Mouse (Mus musculus) T-helper 1 cell (primary cell): ENCODE data around the gene Dnajb4.
"Not testable (repeated sequence)": the region's sequence is repeated elsewhere in the genome, so short reads cannot be mapped to it uniquely, and the experiment has no call there.

Experiments
- in situ Hi-C: fragments of 300-600 bp; cut with MboI, MseI; formaldehyde crosslinking; loops from one replicate; pipeline ENCODE4 v1.15.1; 2025; ENCODE audit warnings: high pct_unique_total_duplicates

Gene Dnajb4

DNA sequence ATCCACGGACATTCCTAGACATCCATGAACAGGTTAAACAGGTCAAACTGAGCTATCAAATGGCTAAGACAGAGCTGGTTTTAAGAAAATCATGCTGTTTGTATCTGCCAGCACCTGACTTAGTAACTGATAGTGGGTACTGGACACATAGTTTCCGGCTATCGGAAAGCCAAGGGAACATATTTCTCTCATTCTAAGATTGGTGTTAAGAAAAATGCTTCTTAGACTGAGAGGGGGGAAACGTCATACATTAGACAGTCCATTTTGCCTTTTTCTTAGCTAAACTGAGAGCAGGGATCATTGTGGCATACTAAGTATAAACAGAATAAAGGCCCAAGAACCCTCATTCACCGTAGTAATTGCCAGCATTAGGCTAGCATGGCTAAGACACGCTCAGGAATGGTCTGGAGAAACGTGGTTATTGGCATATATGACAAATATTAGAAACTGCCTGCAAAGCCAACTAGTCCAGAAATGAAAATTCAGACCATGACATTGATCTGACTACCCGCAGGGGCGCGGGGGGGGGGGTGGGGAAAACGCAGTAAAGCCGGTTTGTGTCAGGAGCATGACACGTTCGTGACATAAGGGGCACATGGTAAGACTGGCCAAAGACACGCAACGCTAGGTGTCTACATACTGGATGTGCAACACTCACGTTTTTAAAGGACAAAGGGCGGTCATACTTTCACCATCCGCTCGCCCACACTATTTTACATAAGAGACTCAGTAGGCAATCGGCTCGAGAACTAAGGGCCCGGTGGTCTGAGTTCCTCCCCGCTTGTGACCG lies 730 bp downstream of the Dnajb4 start:
- in situ Hi-C loops, result no loop called here

DNA sequence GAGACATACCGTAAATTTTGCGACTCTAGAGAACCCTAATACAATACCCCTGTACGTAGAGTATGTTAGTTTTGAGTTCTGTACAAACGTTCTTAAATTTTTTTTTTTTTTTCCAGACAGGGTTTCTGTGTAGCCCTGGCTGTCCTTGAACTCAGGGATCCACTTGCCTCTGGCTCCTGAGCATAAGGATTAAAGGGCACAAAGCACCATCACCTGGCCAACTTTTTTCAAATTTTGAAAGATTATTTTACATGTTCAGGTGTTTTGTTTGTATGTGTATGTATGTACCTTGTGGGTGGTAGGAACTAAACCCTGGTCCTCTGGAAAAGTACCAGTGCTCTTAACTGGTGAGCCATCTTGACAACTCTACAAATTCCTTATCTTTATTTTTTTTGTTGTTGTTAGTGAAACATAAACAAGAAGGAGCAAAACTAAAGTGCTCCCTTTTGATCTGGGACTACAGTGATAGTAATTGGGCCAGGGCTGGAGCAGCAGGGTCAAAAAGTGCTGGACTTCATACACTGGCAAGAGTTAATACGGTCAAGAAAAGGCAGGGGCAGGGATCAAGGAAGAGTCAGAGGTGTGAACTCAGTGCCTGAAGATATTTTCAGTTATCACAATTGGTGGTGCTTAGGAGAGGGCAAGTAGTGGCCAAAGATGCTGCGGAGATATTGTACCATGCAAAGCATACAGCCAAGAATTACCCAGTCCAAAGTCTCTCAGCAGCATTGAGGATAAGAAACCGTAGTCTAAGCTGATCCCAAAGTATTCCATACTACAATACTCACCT lies 1.8 kb downstream of the Dnajb4 start:
- in situ Hi-C loops, result no loop called here

DNA sequence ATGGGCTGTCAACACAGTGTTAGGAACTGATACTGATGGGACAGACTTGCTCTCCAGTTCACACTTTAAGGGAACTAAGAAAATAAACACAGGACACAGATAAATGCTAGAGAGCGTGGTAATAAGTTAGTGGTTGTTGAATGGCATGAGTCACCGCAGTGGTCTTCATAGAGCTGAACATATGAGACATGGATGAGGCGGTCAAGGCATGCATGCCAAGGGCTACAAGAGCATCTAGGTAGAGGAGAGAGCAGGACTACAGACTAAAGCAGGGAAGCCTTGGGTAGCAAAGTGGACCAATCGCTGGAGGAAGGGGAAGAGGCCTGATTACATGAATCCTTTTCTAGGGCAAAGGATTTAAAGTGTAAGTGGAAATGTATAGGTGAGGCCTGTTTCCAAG lies 2.9 kb downstream of the Dnajb4 start:
- in situ Hi-C loops, result no loop called here

DNA sequence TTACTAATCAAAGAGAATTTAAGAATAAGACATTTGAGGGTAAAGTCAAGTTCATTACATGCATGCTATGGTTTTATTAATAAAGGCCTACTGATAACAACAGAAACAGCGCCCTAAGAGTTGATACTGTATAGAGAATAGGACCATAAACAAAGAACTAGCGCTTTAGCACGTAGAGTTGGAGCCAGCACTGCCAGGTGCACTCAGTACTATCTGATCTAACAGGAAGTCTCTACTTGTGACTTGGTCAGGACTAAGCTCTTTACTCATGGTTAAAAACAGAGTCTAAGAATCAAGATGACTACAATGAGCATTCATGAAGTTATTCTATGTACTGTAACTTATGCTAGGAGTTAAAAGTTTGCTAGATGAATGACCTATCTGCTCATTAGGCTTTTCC lies 5.5 kb downstream of the Dnajb4 start:
- in situ Hi-C loops, result no loop called here

DNA sequence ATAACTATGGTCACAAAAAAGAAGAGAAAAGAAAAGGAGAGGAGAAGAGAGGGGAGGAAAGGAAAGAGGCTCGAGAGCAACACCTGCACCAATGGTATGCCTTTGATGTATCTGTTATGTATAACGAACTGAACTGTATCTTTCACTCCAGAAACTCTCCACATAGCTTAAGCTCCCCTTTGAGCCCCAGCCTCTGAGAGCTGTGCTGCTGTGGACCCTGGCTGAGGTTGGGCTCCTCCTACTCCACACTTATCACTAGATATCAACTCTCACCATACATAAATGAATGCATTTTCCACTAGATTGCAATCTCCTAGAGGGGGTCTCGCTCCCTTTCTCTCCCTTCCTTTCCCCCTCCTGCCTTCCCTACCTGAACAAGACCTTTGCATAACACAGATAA lies 6.1 kb downstream of the Dnajb4 start:
- in situ Hi-C loops, result no loop called here

DNA sequence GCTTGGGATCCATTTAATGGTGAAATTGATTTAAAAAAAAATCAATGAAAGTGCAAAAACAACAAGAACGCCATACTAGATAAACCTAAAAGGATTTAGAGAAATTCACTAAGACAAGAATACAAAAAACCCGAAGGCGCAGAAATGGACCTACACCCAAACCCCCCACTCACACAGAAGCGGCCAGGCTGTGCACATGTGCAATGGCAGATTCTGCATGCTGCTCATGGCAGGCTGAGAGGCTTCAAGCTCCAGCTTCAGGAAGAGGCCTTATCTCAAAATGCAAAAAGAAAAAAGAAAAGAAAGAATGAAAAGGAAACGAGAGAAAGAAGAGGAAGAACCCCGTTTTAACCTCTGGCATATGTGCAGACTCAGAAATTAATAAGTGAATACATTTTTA lies 6.7 kb downstream of the Dnajb4 start:
- in situ Hi-C loops, result no loop called here

DNA sequence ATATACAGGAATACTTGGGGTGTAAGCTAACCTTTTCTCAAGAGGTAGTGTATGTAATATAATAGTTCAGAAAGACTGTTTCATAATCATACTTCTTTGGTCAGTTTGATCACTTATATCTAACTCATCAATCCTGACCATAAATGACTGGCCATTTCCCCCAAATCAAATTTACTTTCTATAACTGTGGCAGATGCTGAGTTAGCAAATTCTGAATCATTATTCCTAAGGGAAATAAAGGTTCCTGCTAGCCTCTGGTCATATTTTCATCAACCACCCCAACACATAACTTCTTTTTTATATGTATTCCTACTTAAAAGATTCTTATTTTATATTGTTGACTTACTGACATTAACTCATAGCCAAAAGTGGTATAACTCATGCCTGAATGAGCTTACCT lies 7.2 kb downstream of the Dnajb4 start:
- in situ Hi-C loops, result no loop called here

DNA sequence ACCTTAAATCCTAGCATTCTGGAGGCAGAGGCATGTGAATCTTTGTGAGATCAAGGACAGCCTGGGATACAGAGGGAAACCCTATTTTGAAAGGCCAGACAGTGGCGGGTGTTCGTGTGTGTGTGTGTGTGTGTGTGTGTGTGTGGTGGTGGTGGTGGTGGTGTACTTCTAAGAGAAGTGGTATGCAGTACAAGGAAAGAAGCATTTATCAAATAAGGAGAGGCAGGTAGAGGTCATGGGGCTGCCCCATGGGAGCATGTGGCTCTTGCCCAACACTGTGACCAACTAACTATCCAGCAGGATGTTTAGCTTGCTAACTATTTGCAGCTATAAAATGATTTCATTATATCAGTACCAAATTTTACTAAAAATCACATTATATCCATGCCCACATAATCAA lies 8.5 kb downstream of the Dnajb4 start:
- in situ Hi-C loops, result no loop called here

DNA sequence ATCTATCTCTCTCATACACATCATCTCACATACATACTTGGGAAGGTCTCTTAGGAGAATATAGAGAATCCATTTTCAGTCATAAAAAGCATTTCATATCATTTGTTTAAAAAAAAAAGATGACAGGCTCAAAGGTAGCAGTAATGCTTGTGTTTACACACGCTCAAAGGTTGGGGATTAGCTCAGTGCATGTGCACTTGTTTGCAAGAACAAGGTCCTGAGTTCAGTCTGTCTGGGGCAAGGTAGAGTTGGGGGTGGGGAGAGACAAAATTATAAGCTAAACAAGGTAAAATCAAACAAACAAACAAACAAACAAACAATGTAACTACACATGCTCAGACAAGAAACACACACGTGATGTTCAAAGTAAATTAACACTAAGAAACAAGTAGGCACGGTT lies 8.9 kb downstream of the Dnajb4 start:
- in situ Hi-C loops, result no loop called here

DNA sequence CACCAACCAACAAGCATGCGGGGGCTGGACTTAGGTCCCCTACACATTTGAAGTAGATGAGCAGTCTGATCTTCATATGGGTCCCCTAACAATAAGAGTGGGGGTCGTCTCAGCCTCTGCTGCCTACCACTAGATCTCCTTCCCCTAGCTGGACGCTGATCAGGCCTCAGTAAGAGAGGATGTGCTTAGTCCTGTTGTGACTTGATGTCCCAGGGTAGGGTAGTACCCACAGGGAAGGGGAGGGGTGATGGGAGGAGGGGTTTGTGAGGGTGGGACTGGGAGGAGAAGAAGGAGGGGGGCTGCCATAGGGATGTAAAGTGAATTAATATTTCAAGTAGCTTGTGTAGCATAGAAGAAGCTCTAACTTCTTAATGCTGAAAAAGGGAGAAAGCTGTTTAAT lies 11.0 kb downstream of the Dnajb4 start:
- in situ Hi-C loops, result no loop called here

DNA sequence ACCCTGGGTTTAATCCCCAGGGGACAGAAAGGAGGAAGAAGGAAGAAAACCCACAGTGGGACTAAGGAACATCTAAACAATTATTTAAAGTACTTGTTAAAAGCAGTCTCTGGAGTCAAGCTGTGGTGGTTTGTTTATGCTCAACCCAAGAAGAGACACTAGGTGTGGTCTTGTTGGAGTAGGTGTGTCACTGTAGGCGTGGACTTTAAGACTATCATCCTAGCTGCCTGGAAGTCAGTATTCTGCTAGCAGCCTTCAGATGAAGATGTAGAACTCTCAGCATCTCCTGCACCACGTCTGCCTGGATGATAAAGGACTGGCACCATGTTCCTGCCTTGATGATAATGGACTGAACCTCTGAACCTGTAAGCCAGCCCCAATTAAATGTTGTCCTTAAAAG lies 12.9 kb downstream of the Dnajb4 start:
- in situ Hi-C loops, result not testable (repeated sequence)

DNA sequence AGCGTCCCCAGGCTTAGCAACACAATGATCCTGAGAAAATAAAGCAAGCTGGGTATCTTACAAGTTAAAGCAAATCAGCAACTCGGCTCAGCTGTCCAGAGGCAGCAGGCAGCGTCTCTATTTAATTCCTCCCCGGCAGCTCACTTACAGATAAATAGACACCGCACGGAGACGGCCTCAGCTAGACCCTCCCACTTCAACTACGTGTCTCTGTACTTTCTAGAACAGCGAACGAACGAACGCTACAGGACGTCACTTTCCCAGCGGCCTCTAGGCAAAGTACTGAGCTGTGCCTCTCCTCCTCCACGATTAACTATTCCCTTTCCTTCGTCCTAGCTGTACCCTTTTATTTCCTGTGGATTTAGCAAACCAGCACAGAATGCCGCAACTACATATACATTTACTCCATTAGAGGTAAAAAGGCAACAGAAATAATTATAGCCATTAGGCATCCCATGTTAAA lies 16.4 kb downstream of the Dnajb4 start:
- in situ Hi-C loops, result no loop called here

DNA sequence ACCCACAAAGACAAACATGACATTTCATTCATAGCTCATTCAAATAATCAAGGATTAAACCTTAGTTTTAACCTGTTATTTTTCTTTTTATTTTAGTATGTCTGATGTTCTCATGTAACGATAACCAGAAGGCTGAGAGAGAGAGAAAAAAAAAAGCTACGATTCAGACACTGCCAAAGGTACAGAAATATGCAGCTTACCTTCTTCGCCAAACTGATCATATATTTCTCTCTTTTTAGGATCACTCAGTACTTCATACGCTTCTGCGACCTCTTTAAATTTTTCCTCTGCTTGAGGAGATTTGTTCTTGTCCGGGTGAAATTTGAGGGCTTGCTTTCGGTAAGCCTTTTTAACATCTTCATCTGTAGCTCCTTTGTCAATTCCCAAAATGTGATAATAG lies 16.9 kb downstream of the Dnajb4 start:
- in situ Hi-C loops, result no loop called here

DNA sequence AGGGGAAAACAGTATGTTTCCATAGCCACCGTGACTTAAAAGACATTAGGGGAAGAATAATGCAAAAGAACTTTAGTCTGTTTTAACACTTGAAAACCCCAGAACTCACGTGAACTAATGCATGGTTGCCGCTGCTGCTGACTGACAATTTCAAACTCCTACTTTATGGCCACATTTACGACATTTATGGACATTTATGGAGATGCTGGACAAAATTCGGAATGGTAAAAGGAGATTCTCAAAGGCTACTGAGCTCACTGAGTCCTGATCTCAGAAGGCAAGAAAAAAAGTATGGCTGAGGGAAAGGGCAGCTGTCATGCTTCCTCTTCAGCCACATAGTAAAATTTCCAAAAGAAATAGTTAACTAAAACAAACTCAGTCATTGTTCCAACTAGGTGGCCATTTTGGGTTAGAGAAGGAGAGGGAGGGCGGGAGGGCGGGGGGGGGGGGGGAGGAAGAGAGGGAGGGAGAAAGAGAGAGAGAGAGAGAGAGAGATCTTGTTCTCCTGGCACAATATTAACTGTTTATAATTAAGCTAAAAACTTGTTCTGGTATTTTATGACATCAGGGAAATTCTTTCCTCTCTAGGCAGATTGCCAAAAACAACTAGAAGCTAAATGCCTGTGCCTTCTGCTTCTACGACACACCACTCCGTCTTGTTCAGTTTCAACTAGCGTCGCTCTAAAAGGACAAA lies 17.7 kb downstream of the Dnajb4 start:
- in situ Hi-C loops, result no loop called here

DNA sequence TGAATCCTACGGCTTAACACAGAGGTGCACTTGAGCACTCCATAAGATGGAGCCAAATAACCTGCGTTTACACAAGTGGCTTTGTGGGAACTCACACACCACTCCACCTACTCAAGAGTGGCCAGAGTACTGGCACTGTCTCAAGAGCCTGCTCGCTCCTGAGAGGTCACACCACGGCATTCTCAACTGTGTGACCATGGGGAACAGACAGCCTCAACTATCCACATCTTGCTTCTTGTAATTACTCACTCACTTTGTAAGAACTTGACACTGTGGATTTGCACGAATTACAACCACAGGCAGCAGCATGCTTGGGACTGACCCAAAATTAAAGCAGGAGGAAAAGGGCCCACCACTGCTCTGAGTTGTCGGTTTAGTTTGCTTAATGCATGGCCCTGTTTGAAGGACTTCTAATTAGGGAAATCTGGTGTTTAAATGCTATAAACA lies 18.3 kb downstream of the Dnajb4 start:
- in situ Hi-C loops, result no loop called here

DNA sequence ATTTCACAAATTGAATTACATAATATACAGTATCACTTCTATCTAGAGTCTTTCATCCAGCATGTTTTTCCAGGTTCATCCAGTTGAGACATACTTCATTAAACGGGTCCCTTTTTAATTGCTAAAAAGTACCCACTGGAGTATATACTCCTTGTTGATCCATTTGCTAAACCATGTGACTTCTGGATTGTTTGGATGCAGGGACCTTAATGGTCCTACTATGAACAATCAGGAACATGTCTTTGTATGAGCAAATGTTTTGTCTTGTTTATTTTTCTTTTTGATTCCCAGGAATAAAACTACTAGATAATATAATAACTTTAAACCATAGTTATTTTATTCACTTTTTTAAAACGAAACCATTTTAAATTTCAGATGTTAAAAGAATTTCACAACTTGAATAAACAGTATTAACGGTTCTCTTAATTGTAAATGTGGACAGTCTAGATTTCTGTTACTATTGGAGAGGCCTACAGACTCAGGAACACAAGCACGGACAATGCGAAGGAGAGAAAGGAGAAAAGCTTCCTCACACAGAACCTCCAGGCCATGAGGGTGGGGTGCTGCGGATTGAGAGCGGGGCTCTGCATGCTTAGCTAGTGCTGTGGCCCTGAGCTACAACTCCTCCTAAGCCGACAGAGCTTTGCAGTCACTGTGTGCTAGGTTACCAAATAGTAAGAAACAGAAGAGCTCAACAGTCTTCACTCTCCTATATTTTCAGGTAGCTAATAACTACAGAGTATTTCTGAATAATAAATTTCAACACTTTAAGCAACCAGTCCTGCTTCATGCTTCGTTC lies 19.2 kb downstream of the Dnajb4 start:
- in situ Hi-C loops, result no loop called here

DNA sequence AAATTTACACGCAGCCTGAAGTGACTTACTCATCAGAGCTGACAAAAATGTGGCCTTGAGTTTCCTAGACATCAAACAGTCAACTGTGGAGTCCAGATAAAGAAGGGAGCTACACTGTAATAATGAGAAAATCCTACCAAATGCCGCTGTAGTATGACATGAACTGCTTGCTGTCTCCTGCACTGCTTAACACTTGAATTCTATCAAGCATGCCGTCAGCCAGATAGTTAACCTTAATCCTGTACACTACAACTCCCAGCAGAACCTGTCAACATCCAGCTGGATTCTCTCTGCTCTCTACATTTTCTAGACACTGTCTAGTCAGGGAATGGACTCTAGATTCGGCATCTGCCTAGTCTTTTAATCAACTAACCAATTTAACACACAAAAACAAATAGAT lies 20.8 kb downstream of the Dnajb4 start:
- in situ Hi-C loops, result no loop called here

DNA sequence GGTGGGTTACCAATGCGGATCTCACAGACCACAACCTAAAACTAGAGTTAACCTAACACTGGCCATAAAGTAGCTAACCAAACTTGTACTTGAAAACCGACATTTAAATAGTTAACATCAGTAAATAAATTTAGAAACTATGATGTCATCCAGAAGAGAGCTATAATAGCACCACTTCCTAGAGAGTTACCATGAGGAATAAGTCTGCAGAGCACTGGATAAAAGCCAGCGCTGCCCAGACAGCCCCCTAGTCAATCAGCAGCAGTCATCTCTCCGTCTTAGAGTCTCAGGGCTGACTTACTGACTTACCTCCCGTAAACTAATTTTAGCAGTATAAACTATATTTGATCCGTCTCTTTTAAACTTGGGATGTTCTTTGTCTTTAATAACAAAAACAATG lies 24.0 kb downstream of the Dnajb4 start:
- in situ Hi-C loops, result no loop called here

DNA sequence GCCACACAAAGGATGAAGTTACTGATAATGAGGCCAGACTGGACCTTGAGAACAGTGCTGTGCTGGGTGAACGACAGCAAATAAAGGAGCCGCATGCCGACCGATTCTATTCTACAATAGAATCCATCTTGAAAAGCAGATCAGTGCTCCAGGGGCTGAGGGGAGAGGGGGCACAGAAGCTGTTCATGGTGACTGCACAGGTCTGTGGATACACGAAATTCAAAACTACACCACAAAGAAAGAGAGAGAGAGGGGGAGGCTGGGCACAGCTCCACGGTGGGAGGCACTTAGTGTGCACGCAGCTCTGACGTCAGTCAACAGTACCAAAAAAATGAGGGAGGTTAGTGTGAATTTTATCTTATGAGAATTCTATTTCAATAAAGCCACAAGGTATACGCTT lies 26.6 kb downstream of the Dnajb4 start:
- in situ Hi-C loops, result no loop called here

DNA sequence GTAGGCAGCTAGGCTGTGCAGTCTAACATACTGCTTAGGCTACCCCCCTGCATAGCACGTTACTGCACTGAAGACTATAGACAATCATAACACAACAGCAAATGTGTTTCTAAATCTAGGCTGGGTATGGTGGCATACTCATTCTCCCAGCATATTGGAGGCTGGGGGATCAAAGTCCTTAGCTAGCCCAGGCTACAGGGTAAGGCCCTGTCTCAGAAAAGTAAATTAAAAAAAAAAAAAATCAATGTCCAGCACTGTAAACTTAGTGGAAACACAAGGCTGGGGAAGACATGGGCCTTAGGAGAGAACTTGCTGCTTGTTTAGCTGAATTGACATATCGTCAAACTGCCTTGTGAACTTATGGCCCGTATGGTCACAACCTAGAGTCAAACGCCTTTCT lies 29.5 kb downstream of the Dnajb4 start:
- in situ Hi-C loops, result no loop called here

DNA sequence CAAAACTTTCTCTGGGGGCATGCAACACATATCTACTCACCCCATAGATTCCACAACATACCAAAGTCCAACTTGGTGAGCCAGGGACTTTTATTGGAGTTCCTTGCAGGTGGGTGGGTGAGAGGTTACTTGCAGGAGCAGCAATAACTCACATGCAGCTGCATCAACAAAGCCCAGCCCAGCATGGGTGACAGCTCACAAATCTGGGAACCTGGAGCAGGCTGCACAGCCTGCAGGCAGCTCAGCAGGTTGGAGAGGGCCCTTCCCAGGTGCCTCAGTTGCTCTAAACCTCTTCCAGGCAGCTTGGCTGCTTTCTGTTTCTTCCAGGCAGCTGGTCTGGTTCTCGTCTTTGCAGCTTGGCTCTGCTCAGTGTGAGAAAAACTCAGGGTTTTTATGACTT lies 30.8 kb downstream of the Dnajb4 start:
- in situ Hi-C loops, result loop anchor here (5.0 kb wide), 1 partner anchor 67 kb away; no protein-coding TSS in a partner anchor

DNA sequence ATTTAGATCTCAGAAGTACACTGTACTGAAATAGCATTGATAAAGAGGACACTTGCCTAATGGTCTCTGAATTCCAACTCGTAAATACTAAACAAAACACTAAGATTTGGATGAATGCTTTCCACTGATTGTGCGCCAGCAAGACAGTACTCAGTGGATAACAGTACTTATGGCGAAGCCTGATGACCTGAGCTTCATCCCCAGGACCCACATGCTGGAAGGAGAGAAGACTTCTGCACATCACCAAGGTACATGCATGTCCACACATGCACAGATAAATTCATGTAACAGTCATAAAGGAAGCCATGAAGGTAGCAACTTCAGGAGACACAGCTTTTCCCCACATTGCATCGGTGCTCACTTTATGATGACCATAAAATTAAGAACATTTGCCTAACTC lies 31.3 kb downstream of the Dnajb4 start:
- in situ Hi-C loops, result loop anchor here (5.0 kb wide), 1 partner anchor 67 kb away; no protein-coding TSS in a partner anchor
